Mouse (Mus musculus): Measurements from ENCODE around the gene Col13a1.

The Col13a1 gene

GRCm38 (mm10) chr10:61826753-61827435 lies 152.0 kb downstream of the Col13a1 start:
- DNase-seq: peak; percentile 88

- DNase-seq: no peak
Observed at GRCm38 (mm10) chr10:61825979-61826752, 152.7 kb downstream of the Col13a1 start.

GRCm38 (mm10) chr10:61825536-61825935 lies 153.4 kb downstream of the Col13a1 start:
- DNase-seq: no peak

- no peak for DNase-seq
Observed at GRCm38 (mm10) chr10:61823731-61824115, 155.2 kb downstream of the Col13a1 start.

- DNase-seq: no peak
Observed at GRCm38 (mm10) chr10:61822968-61823730, 155.8 kb downstream of the Col13a1 start.

GRCm38 (mm10) chr10:61820050-61820449 lies 158.9 kb downstream of the Col13a1 start:
- no peak for DNase-seq

- no peak for DNase-seq
Observed at GRCm38 (mm10) chr10:61811987-61812386, 166.9 kb downstream of the Col13a1 start.

GRCm38 (mm10) chr10:61798133-61798576 lies 180.8 kb downstream of the Col13a1 start:
- DNase-seq: no peak

- DNase-seq: no peak
Observed at GRCm38 (mm10) chr10:61795458-61795857, 183.4 kb downstream of the Col13a1 start.

- no peak for DNase-seq
Observed at GRCm38 (mm10) chr10:61794971-61795370, 183.9 kb downstream of the Col13a1 start.

GRCm38 (mm10) chr10:61793015-61793414 lies 185.9 kb downstream of the Col13a1 start:
- DNase-seq: no peak

GRCm38 (mm10) chr10:61788499-61788898 lies 190.4 kb downstream of the Col13a1 start:
- DNase-seq: no peak

Data from kidney, postnatal 14 days (tissue).